Mouse (Mus musculus): Measurements from ENCODE around the gene Slc6a13. TPM values are rescaled to one million over a fixed set of nuclear protein-coding genes. Genes with fewer than 3 reads are reported as not detected.

Gene Slc6a13
- total and polyA plus RNA-seq, 3 experiments = 9.6 to 17.4 (median 15.4) TPM

DNA sequence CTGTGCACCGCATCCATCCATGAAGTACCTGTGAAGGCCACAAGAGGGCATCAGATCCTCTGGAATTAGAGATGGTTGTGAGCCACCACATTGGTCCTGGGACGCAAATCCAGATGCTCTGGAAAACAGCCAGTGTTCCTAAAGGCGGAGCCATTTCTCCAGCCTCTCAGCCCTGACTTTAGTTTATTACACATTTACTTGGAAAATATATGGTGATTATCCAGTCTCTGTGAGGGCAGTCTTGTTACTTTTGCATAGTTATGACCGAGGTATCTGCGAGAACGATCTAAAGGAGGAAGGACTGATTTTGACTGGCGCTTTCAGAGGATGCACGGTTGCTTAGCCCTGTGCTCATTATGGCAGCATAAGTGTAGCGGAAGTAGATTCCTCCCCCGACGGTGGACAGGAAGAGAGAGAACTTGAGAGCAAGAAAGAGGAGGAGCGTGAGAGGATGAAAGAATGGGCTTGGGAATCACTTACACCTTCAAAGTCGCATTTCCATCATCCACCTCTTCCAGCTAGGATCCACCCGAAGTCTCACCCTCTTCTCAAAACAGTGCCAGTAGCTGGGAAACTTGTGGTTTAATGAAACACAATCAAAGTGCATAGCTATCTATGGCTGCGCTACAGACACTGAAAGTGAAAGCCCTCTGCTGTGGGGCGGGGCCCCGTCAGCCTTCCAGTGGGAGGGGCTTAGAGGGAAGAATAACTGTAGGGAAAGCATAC, 27.8 kb upstream of the Slc6a13 start (continued):
- peak; percentile 47; the same call in 1 of the 2 replicates for TF ChIP-seq MXI1 (IDR thresholded peaks at IDR 0.05; ENCODE audit: low read depth, low read length)
- TF ChIP-seq MEF2A (IDR thresholded peaks at IDR 0.05; ENCODE audit: borderline replicate concordance, low read depth, low read length) = 0 out of 2 replicates have a peak, but pooled peaks have one; percentile 18
- peak; percentile 67 for TF ChIP-seq POLR2A (IDR thresholded peaks at IDR 0.05; ENCODE audit: low read depth, low read length)
- peak; percentile 56; the same call in 1 of the 2 replicates for TF ChIP-seq MAZ (IDR thresholded peaks at IDR 0.05; ENCODE audit: low read depth, low read length)
- TF ChIP-seq NELFE (IDR thresholded peaks at IDR 0.05; ENCODE audit: low read depth, low read length) = peak; percentile 48
- no peak for TF ChIP-seq JUND (conservative IDR thresholded peaks at IDR 0.05; ENCODE audit: low read depth, low read length)
- peak; percentile 68 for TF ChIP-seq SMC3 (IDR thresholded peaks at IDR 0.05; ENCODE audit: low read depth, low read length)
- no peak for TF ChIP-seq GABPA (IDR thresholded peaks at IDR 0.05; ENCODE audit: insufficient replicate concordance, low read depth, low read length)
- TF ChIP-seq BHLHE40 (IDR thresholded peaks at IDR 0.05; ENCODE audit: low read depth, low read length) = no peak
- TF ChIP-seq ZNF384 (IDR thresholded peaks at IDR 0.05; ENCODE audit: low read depth, low read length) = no peak

- Histone ChIP-seq H3K9ac (ENCODE audit: insufficient read depth, low read depth) (no peak overlapping the region), H3K4me1 (ENCODE audit: control insufficient read depth in 1 of 2, insufficient read depth in 2 of 2) (peaks cover 5 to 19% of the 10 kb centered on the region in 2 experiments; a peak in 2 of 4 replicates), H3K27me3 (replicated peaks) (peaks cover 26% of the 10 kb centered on the region), H3K79me2 (replicated peaks; ENCODE audit: control insufficient read depth, extremely low read depth, insufficient read depth, poor library complexity, severe bottlenecking) (no peaks in the 10 kb centered on the region), H3K27ac (ENCODE audit: insufficient read depth, low read depth) (no peak overlapping the region), H3K36me3 (replicated peaks in 1 of 2; ENCODE audit: control insufficient read depth in 1 of 2, insufficient read depth in 1 of 2, low read length in 1 of 2) (peaks cover 0 to 10% of the 10 kb centered on the region in 2 experiments), H3K4me2 (ENCODE audit: insufficient read depth, low read depth, poor library complexity, severe bottlenecking) (no peak overlapping the region), H3K4me3 (replicated peaks in 1 of 3; ENCODE audit: low read depth in 2 of 3, low read length in 2 of 3, poor library complexity in 1 of 3) (no peak overlapping the region), H3K9me3 (replicated peaks; ENCODE audit: low read length) (peaks cover 2% of the 10 kb centered on the region)
- dilution Hi-C loops (cut with MboI; ENCODE audit: extremely low pct_ligation_motif_present, extremely low pct_unique_long_range_greater_than_20kb, low sequenced_read_pairs) (no loop called here), in situ Hi-C loops (cut with MboI; ENCODE audit: low pct_ligation_motif_present, low pct_unique_long_range_greater_than_20kb, low sequenced_read_pairs) (no loop called here)
- peak; percentile 74 for DNase-seq (ENCODE audit: extremely low read depth)
- TF ChIP-seq SMC3 (IDR thresholded peaks at IDR 0.05; ENCODE audit: low read depth, low read length) = peak; percentile 67
- no peak for TF ChIP-seq MXI1 (IDR thresholded peaks at IDR 0.05; ENCODE audit: low read depth, low read length)
- no peak for TF ChIP-seq GABPA (IDR thresholded peaks at IDR 0.05; ENCODE audit: insufficient replicate concordance, low read depth, low read length)
- TF ChIP-seq ZNF384 (IDR thresholded peaks at IDR 0.05; ENCODE audit: low read depth, low read length) = no peak
- peak; percentile 59 for TF ChIP-seq RAD21 (IDR thresholded peaks at IDR 0.05; ENCODE audit: low read depth, low read length)
- no peak for TF ChIP-seq EP300 (IDR thresholded peaks at IDR 0.05; ENCODE audit: low read length)
- TF ChIP-seq NRF1 (IDR thresholded peaks at IDR 0.05; ENCODE audit: low read depth, low read length) = no peak
- peak; percentile 77 for TF ChIP-seq CTCF (conservative IDR thresholded peaks at IDR 0.05 in 1 of 2, IDR thresholded peaks at IDR 0.05 in 1 of 2; ENCODE audit: low read depth in 2 of 2, low read length in 2 of 2)
- TF ChIP-seq UBTF (IDR thresholded peaks at IDR 0.05; ENCODE audit: low read depth, low read length) = no peak
- TF ChIP-seq RCOR1 (conservative IDR thresholded peaks at IDR 0.05; ENCODE audit: low read depth, low read length) = no peak
- no peak for TF ChIP-seq ETS1 (conservative IDR thresholded peaks at IDR 0.05; ENCODE audit: low read depth, low read length)
- no peak for TF ChIP-seq MYC (IDR thresholded peaks at IDR 0.05; ENCODE audit: low read depth, low read length)
- no peak for TF ChIP-seq MAFK (IDR thresholded peaks at IDR 0.05; ENCODE audit: insufficient replicate concordance, low read length)
- TF ChIP-seq ZKSCAN1 (IDR thresholded peaks at IDR 0.05; ENCODE audit: borderline replicate concordance, low read depth, low read length) = no peak
- no peak for TF ChIP-seq JUND (conservative IDR thresholded peaks at IDR 0.05; ENCODE audit: low read depth, low read length)
- TF ChIP-seq NELFE (IDR thresholded peaks at IDR 0.05; ENCODE audit: low read depth, low read length) = no peak
- TF ChIP-seq BHLHE40 (IDR thresholded peaks at IDR 0.05; ENCODE audit: low read depth, low read length) = no peak
- no peak for TF ChIP-seq HCFC1 (IDR thresholded peaks at IDR 0.05; ENCODE audit: low read depth, low read length)
- TF ChIP-seq USF2 (conservative IDR thresholded peaks at IDR 0.05; ENCODE audit: low read depth, low read length) = no peak
- no peak for TF ChIP-seq CHD1 (IDR thresholded peaks at IDR 0.05; ENCODE audit: low read depth, low read length)
- TF ChIP-seq MAZ (IDR thresholded peaks at IDR 0.05; ENCODE audit: low read depth, low read length) = peak; percentile 48; the same call in 1 of the 2 replicates
- no peak for TF ChIP-seq SIN3A (IDR thresholded peaks at IDR 0.05; ENCODE audit: low read length)
- no peak for TF ChIP-seq USF1 (IDR thresholded peaks at IDR 0.05; ENCODE audit: low read depth, low read length)
- TF ChIP-seq TBP (conservative IDR thresholded peaks at IDR 0.05; ENCODE audit: low read depth, low read length) = no peak
- TF ChIP-seq JUN (IDR thresholded peaks at IDR 0.05; ENCODE audit: insufficient read depth, low read depth, low read length) = no peak
Observed at GRCm38 (mm10) chr6:121274356-121274755, 25.7 kb upstream of the Slc6a13 start.

Data from CH12.LX (cell line).